Mouse (Mus musculus): ENCODE measurements at regions not wholly inside any gene's neighbourhood (a gene's known extent, or its start where the extent isn't known, plus 50 kb on each side); places are given as distances from the start of the nearest gene placed in this dataset.

- TF ChIP-seq POLR2A (IDR thresholded peaks at IDR 0.05; ENCODE audit: insufficient read depth, low read depth, low read length) = no peak
- no peak for TF ChIP-seq CTCF (IDR thresholded peaks at IDR 0.05)
- TF ChIP-seq EP300 (IDR thresholded peaks at IDR 0.05; ENCODE audit: insufficient read depth, low read depth, low read length) = no peak
Measured at GRCm38 (mm10) chr13:25925685-25926084, 655.4 kb upstream of the Nrsn1 start.
